Mouse (Mus musculus) CH12.LX (cell line): ENCODE results near the gene Wipf1. TPM values are rescaled to one million over a fixed set of nuclear protein-coding genes. Genes with fewer than 3 reads are reported as not detected.

Source experiments
- DNase-seq: peaks from one replicate; pipeline ENCODE4 v3.0.0-alpha.2; 2013; ENCODE audit errors: extremely low read depth
- H3K27ac ChIP-seq: 2 replicates; pipeline ENCODE4 v1.5.1; 2012; ENCODE audit warnings: low read depth, mild to moderate bottlenecking, control low read depth, moderate library complexity; ENCODE audit not compliant: insufficient read depth
- H3K27me3 ChIP-seq: replicated peaks from 2 replicates; pipeline ENCODE3; 2012; ENCODE audit warnings: inconsistent platforms
- H3K36me3 ChIP-seq, 2 experiments: replicated peaks in 1 of 2; 2 replicates each; pipeline versions ENCODE3 to v1.6.1; 2012; ENCODE audit warnings: inconsistent platforms in 1 of 2, low read length in 1 of 2, mild to moderate bottlenecking in 1 of 2, mixed read lengths in 1 of 2, moderate library complexity in 1 of 2; ENCODE audit not compliant: control insufficient read depth in 1 of 2, insufficient read depth in 1 of 2
- H3K4me1 ChIP-seq, 2 experiments: 2 replicates each; pipeline ENCODE4 v1.6.1; 2012; ENCODE audit warnings: inconsistent platforms in 1 of 2, moderate library complexity in 1 of 2; ENCODE audit not compliant: insufficient read depth in 2 of 2, control insufficient read depth in 1 of 2
- H3K4me2 ChIP-seq: 2 replicates; pipeline ENCODE4 v1.6.1; 2012; ENCODE audit warnings: low read depth, mild to moderate bottlenecking, control low read depth; ENCODE audit not compliant: poor library complexity, insufficient read depth, severe bottlenecking
- H3K4me3 ChIP-seq, 3 experiments: fragments of 150-350 bp in 1 of 3; sonication (generic) in 1 of 3; replicated peaks in 1 of 3; 2 replicates each; pipeline versions ENCODE3 to v1.5.1; 2011 to 2012; ENCODE audit warnings: low read depth in 2 of 3, low read length in 2 of 3, mild to moderate bottlenecking in 2 of 3, moderate library complexity in 2 of 3, control low read depth in 1 of 3, improper control_type of control experiment in 1 of 3, inconsistent platforms in 1 of 3, mixed read lengths in 1 of 3; ENCODE audit not compliant: poor library complexity in 1 of 3
- H3K79me2 ChIP-seq: replicated peaks from 2 replicates; pipeline ENCODE4 v1.6.1; 2012; ENCODE audit warnings: mild to moderate bottlenecking, moderate library complexity; ENCODE audit not compliant: control insufficient read depth, poor library complexity, insufficient read depth, severe bottlenecking; ENCODE audit errors: extremely low read depth
- H3K9ac ChIP-seq: 2 replicates; pipeline ENCODE4 v1.6.1; 2012; ENCODE audit warnings: low read depth, mild to moderate bottlenecking, control low read depth, moderate library complexity; ENCODE audit not compliant: insufficient read depth
- H3K9me3 ChIP-seq: replicated peaks from 2 replicates; pipeline ENCODE3; 2012; ENCODE audit warnings: low read length, inconsistent platforms, mixed read lengths
- BHLHE40 ChIP-seq: IDR thresholded peaks from 2 replicates; pipeline ENCODE4 v1.6.1; 2011; ENCODE audit warnings: mild to moderate bottlenecking, low read depth, low read length, improper control_type of control experiment
- CHD1 ChIP-seq: IDR thresholded peaks from 2 replicates; pipeline ENCODE4 v1.6.1; 2012; ENCODE audit warnings: low read depth, low read length, improper control_type of control experiment, inconsistent platforms
- CHD2 ChIP-seq: IDR thresholded peaks from 2 replicates; pipeline ENCODE4 v1.6.1; 2011; ENCODE audit warnings: low read length, improper control_type of control experiment
- CTCF ChIP-seq, 2 experiments: IDR thresholded peaks in 1 of 2; conservative IDR thresholded peaks in 1 of 2; 2 replicates each; pipeline ENCODE4 v1.5.1; 2011 to 2012; ENCODE audit warnings: low read depth in 2 of 2, low read length in 2 of 2, improper control_type of control experiment in 1 of 2, inconsistent platforms in 1 of 2, mild to moderate bottlenecking in 1 of 2, moderate library complexity in 1 of 2
- E2F4 ChIP-seq: IDR thresholded peaks from 2 replicates; pipeline ENCODE4 v1.6.1; 2011; ENCODE audit warnings: low read depth, low read length, improper control_type of control experiment; ENCODE audit not compliant: insufficient replicate concordance
- ELF1 ChIP-seq: IDR thresholded peaks from 2 replicates; pipeline ENCODE4 v1.6.1; 2014; ENCODE audit warnings: low read depth, mild to moderate bottlenecking, inconsistent platforms, low read length, improper control_type of control experiment
- EP300 ChIP-seq: IDR thresholded peaks from 2 replicates; pipeline ENCODE4 v1.6.1; 2011; ENCODE audit warnings: low read length, improper control_type of control experiment
- ETS1 ChIP-seq: conservative IDR thresholded peaks from 2 replicates; pipeline ENCODE4 v1.6.1; 2012; ENCODE audit warnings: low read depth, mild to moderate bottlenecking, inconsistent platforms, low read length, improper control_type of control experiment, moderate library complexity
- HCFC1 ChIP-seq: IDR thresholded peaks from 2 replicates; pipeline ENCODE4 v1.6.1; 2012; ENCODE audit warnings: low read depth, mild to moderate bottlenecking, inconsistent platforms, low read length, improper control_type of control experiment
- IRF4 ChIP-seq: IDR thresholded peaks from 2 replicates; pipeline ENCODE4 v1.6.1; 2014; ENCODE audit warnings: low read depth, mild to moderate bottlenecking, inconsistent platforms, low read length, improper control_type of control experiment
- JUN ChIP-seq: IDR thresholded peaks from 2 replicates; pipeline ENCODE4 v1.6.1; 2011; ENCODE audit warnings: low read depth, mild to moderate bottlenecking, low read length, improper control_type of control experiment, moderate library complexity; ENCODE audit not compliant: insufficient read depth
- JUND ChIP-seq: conservative IDR thresholded peaks from 2 replicates; pipeline ENCODE4 v1.6.1; 2011; ENCODE audit warnings: low read depth, low read length, improper control_type of control experiment
- KAT2A ChIP-seq: IDR thresholded peaks from 2 replicates; pipeline ENCODE4 v1.6.1; 2012; ENCODE audit warnings: low read length, improper control_type of control experiment, inconsistent platforms; ENCODE audit not compliant: insufficient replicate concordance
- MAFK ChIP-seq: IDR thresholded peaks from 2 replicates; pipeline ENCODE4 v1.6.1; 2011; ENCODE audit warnings: low read length, improper control_type of control experiment; ENCODE audit not compliant: insufficient replicate concordance
- MAX ChIP-seq: IDR thresholded peaks from 2 replicates; pipeline ENCODE4 v1.6.1; 2011; ENCODE audit warnings: low read length, improper control_type of control experiment
- MAZ ChIP-seq: IDR thresholded peaks from 2 replicates; pipeline ENCODE4 v1.6.1; 2012; ENCODE audit warnings: low read depth, mild to moderate bottlenecking, inconsistent platforms, low read length, improper control_type of control experiment, moderate library complexity
- MEF2A ChIP-seq: IDR thresholded peaks from 2 replicates; pipeline ENCODE4 v1.6.1; 2014; ENCODE audit warnings: low read depth, mild to moderate bottlenecking, inconsistent platforms, low read length, improper control_type of control experiment, borderline replicate concordance
- MXI1 ChIP-seq: IDR thresholded peaks from 2 replicates; pipeline ENCODE4 v1.6.1; 2011; ENCODE audit warnings: mild to moderate bottlenecking, low read depth, low read length, improper control_type of control experiment
- MYC ChIP-seq: IDR thresholded peaks from 2 replicates; pipeline ENCODE4 v1.6.1; 2011; ENCODE audit warnings: low read depth, mild to moderate bottlenecking, improper control_type of control experiment, low read length
- NRF1 ChIP-seq: IDR thresholded peaks from 2 replicates; pipeline ENCODE4 v1.6.1; 2014; ENCODE audit warnings: low read depth, mild to moderate bottlenecking, inconsistent platforms, low read length, improper control_type of control experiment, moderate library complexity
- PAX5 ChIP-seq: IDR thresholded peaks from 2 replicates; pipeline ENCODE4 v1.6.1; 2012; ENCODE audit warnings: low read length, inconsistent platforms, mixed read lengths
- POLR2A ChIP-seq: IDR thresholded peaks from 2 replicates; pipeline ENCODE4 v1.6.1; 2011; ENCODE audit warnings: low read depth, mild to moderate bottlenecking, improper control_type of control experiment, low read length
- POLR2AphosphoS2 ChIP-seq: IDR thresholded peaks from 2 replicates; pipeline ENCODE4 v1.6.1; 2011; ENCODE audit warnings: low read depth, low read length, improper control_type of control experiment
- RCOR1 ChIP-seq: conservative IDR thresholded peaks from 2 replicates; pipeline ENCODE4 v1.6.1; 2012; ENCODE audit warnings: low read depth, mild to moderate bottlenecking, inconsistent platforms, low read length, improper control_type of control experiment
- SIN3A ChIP-seq: IDR thresholded peaks from 2 replicates; pipeline ENCODE4 v1.6.1; 2012; ENCODE audit warnings: low read length, improper control_type of control experiment, inconsistent platforms
- SMC3 ChIP-seq: IDR thresholded peaks from 2 replicates; pipeline ENCODE4 v1.6.1; 2011; ENCODE audit warnings: low read depth, low read length, improper control_type of control experiment
- TBP ChIP-seq: conservative IDR thresholded peaks from 2 replicates; pipeline ENCODE4 v1.6.1; 2011; ENCODE audit warnings: low read depth, low read length, improper control_type of control experiment
- TCF12 ChIP-seq: IDR thresholded peaks from 2 replicates; pipeline ENCODE4 v1.6.1; 2014; ENCODE audit warnings: low read depth, mild to moderate bottlenecking, inconsistent platforms, low read length, improper control_type of control experiment
- UBTF ChIP-seq: IDR thresholded peaks from 2 replicates; pipeline ENCODE4 v1.6.1; 2012; ENCODE audit warnings: low read depth, mild to moderate bottlenecking, inconsistent platforms, low read length, improper control_type of control experiment, moderate library complexity
- USF1 ChIP-seq: IDR thresholded peaks from 2 replicates; pipeline ENCODE4 v1.6.1; 2014; ENCODE audit warnings: low read depth, mild to moderate bottlenecking, inconsistent platforms, low read length, improper control_type of control experiment
- ZC3H11A ChIP-seq: IDR thresholded peaks from 2 replicates; pipeline ENCODE4 v1.6.1; 2012; ENCODE audit warnings: low read depth, mild to moderate bottlenecking, inconsistent platforms, low read length, improper control_type of control experiment
- ZKSCAN1 ChIP-seq: IDR thresholded peaks from 2 replicates; pipeline ENCODE4 v1.6.1; 2012; ENCODE audit warnings: low read depth, inconsistent platforms, low read length, improper control_type of control experiment, borderline replicate concordance
- ZMIZ1 ChIP-seq: IDR thresholded peaks from 2 replicates; pipeline ENCODE4 v1.6.1; 2012; ENCODE audit warnings: low read depth, mild to moderate bottlenecking, inconsistent platforms, low read length, improper control_type of control experiment
- ZNF384 ChIP-seq: IDR thresholded peaks from 2 replicates; pipeline ENCODE4 v1.6.1; 2012; ENCODE audit warnings: low read depth, low read length, improper control_type of control experiment, inconsistent platforms
- dilution Hi-C: fragments of 300-500 bp; cut with MboI; formaldehyde crosslinking; loops from 2 replicates; pipeline ENCODE4 v1.14.3; 2020; ENCODE audit warnings: low sequenced_read_pairs; ENCODE audit not compliant: extremely low pct_unique_long_range_greater_than_20kb, extremely low pct_ligation_motif_present
- in situ Hi-C: fragments of 300-500 bp; cut with MboI; formaldehyde crosslinking; loops from 3 replicates; pipeline ENCODE4 v1.14.3; 2019; ENCODE audit warnings: low sequenced_read_pairs, low pct_ligation_motif_present, low pct_unique_long_range_greater_than_20kb, mixed read lengths
- polyA plus RNA-seq: library from polyadenylated mRNA; unstranded; fragments of >175 nt; gene quantifications from 2 replicates; pipeline ENCODE4 v1.2.1, GENCODE M21; 2012; ENCODE audit warnings: low read depth; ENCODE audit not compliant: insufficient read length
- total RNA-seq, 2 experiments: library from RNA; depleted of rRNA; stranded (reverse); fragments of 300-350 nt in 1 of 2; fragments of >200 nt in 1 of 2; gene quantifications; 2 replicates each; pipeline ENCODE4 v1.2.3; 2012 to 2014

The Wipf1 gene
- total and polyA plus RNA-seq, 3 experiments = 18.3 to 95.0 (median 21.8) TPM

DNA sequence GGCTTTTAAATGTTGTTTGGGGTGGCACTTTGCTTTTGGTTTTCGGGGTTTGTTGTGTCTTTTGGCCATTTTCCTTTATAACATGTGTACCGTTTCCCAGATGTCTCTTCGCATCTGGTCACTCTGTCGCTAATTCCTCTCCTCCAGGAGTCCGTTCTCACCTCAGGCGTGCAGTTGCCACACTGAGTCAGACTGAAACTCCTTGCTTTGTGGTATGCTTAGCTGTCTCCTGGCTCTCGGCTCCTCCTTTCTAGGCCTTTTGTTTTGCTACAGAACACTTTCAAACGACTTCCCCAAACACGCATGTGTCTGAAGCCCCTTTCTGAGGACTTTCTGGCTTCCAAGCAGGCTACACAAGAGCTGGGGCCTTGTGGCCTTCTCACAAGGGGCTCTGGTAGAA, 125.1 kb downstream of the Wipf1 start (continued):
- TF ChIP-seq IRF4 (peak; percentile 98), POLR2A (0 out of 2 replicates have a peak, but pooled peaks have one; percentile 10), SIN3A (peak; percentile 79), EP300 (peak; percentile 90), MYC (peak; percentile 86), CHD1 (peak; percentile 40; the same call in 1 of the 2 replicates), HCFC1 (no peak), ETS1 (peak; percentile 64), BHLHE40 (peak; percentile 93), MAX (peak; percentile 86)
- TF ChIP-seq, all 38 proteins: peak for 20

DNA sequence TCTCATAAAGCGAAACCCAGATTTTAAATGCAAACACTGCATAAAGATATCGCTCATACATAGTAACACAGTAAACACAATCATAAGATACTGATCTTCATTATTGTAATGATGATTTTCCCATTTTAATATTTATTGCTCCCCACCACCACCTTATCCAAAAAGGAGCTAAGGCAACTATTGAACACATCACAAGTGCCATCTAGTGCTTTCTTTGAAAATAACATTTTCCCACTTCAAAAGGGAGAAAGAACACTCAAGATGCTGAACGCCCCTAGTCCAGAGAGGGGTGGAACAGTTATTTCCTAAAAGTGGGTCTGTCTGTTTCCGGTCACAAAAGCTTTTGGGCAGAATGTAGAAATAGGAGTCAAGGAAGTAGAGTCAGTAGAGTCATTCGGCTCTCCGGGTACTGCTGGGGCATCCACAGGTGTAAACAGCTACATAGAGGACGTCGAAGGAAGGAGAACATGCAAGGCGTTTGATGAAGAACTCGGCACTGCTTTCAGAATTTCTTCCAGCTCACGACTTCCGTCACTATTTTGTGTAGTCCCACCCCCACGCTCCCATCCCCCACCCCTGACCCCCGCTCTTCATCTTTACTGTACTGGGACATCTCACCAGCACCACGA, 126.0 kb downstream of the Wipf1 start:
- in situ Hi-C loops = loop anchor here (10.0 to 25.0 kb wide), 2 partner anchors 89 to 241 kb away; partner anchors contain the start of genes Cir1 and Scrn3
- Histone ChIP-seq H3K4me1 (peaks cover 5 to 33% of the 10 kb centered on the region in 2 experiments; a peak in 3 of 4 replicates), H3K27me3 (no peaks in the 10 kb centered on the region), H3K9me3 (no peaks in the 10 kb centered on the region), H3K36me3 (peaks cover 0 to 21% of the 10 kb centered on the region in 2 experiments), H3K79me2 (no peaks in the 10 kb centered on the region), H3K4me2 (peak overlapping the region; percentile 99), H3K9ac (peak overlapping the region; percentile 77; the same call in 1 of the 2 replicates), H3K27ac (peak overlapping the region; percentile 87), H3K4me3 (peak overlapping the region; percentile 56 to 71 (median 57))
- dilution Hi-C loops = no loop called here
- DNase-seq = peak; percentile 60
- TF ChIP-seq SMC3 (peak; percentile 59), SIN3A (peak; percentile 53; the same call in 1 of the 2 replicates), ZNF384 (no peak), TBP (peak; percentile 62), POLR2AphosphoS2 (no peak), ZMIZ1 (no peak; the same call in 1 of the 2 replicates), CHD1 (0 out of 2 replicates have a peak, but pooled peaks have one; percentile 8), ZKSCAN1 (no peak), JUND (no peak), TCF12 (peak; percentile 44), CHD2 (peak; percentile 74; the same call in 1 of the 2 replicates), EP300 (0 out of 2 replicates have a peak, but pooled peaks have one; percentile 39), JUN (no peak), KAT2A (no peak), RCOR1 (no peak), MAZ (peak; percentile 31; the same call in 1 of the 2 replicates), MAX (peak; percentile 76), UBTF (no peak), MYC (no peak; the same call in 1 of the 2 replicates), MXI1 (no peak; the same call in 1 of the 2 replicates), IRF4 (no peak), MAFK (no peak), ZC3H11A (no peak), USF1 (no peak), CTCF (conservative IDR thresholded peaks at IDR 0.05 in 1 of 2, IDR thresholded peaks at IDR 0.05 in 1 of 2; ENCODE audit: low read depth in 2 of 2, low read length in 2 of 2) (peak in 1 of 2 experiments; percentile 80; a peak in 2 of 4 replicates), POLR2A (peak; percentile 49; the same call in 1 of the 2 replicates), MEF2A (no peak), NRF1 (no peak), BHLHE40 (no peak; the same call in 1 of the 2 replicates), ELF1 (0 out of 2 replicates have a peak, but pooled peaks have one; percentile 27), PAX5 (no peak), HCFC1 (0 out of 2 replicates have a peak, but pooled peaks have one; percentile 16), E2F4 (no peak)
